Mouse (Mus musculus) forebrain, embryonic 12.5 days (tissue): Measurements from ENCODE around the gene Ubap1. TPM values are rescaled to one million over a fixed set of nuclear protein-coding genes. Genes with fewer than 3 reads are reported as not detected.
A peak's percentile ranks its signal among the peaks of the same experiment; 100 is the strongest.

Source experiments
- ATAC-seq: fragments of 200-750 bp; cut with Nextera tagmentation; 2 replicates; pipeline ENCODE4 v1.8.0; 2017; ENCODE audit warnings: moderate TSS enrichment; ENCODE audit not compliant: low FRiP score
- H3K27ac ChIP-seq: fragments of 300-500 bp; sonication (generic); 2 replicates; pipeline ENCODE4 v1.5.1; 2016; ENCODE audit warnings: mild to moderate bottlenecking
- H3K27me3 ChIP-seq: fragments of 300-500 bp; sonication (generic); 2 replicates; pipeline ENCODE4 v1.6.1; 2016; ENCODE audit warnings: mild to moderate bottlenecking
- H3K36me3 ChIP-seq: fragments of 300-500 bp; sonication (generic); replicated peaks from 2 replicates; pipeline ENCODE4 v1.6.1; 2016; ENCODE audit warnings: mild to moderate bottlenecking
- H3K4me1 ChIP-seq: fragments of 300-500 bp; sonication (generic); 2 replicates; pipeline ENCODE4 v1.6.1; 2016
- H3K4me2 ChIP-seq: fragments of 300-500 bp; sonication (generic); 2 replicates; pipeline ENCODE4 v1.6.1; 2016; ENCODE audit warnings: mild to moderate bottlenecking, moderate library complexity
- H3K4me3 ChIP-seq: fragments of 300-500 bp; sonication (generic); replicated peaks from 2 replicates; pipeline ENCODE4 v1.5.1; 2016; ENCODE audit warnings: mild to moderate bottlenecking
- H3K9ac ChIP-seq: fragments of 300-500 bp; sonication (generic); 2 replicates; pipeline ENCODE4 v1.6.1; 2016; ENCODE audit warnings: mild to moderate bottlenecking
- H3K9me3 ChIP-seq: fragments of 300-500 bp; sonication (generic); 2 replicates; pipeline ENCODE4 v1.6.1; 2016
- whole genome bisulfite sequencing: fragments of 180-500 bp; shearing (Covaris S2); methylation state at CpG from one replicate; pipeline ENCODE4 v1.1.7; 2016; 5-methylcytosine and 5-hydroxymethylcytosine counted together
- polyA plus RNA-seq: library from polyadenylated mRNA; unstranded; fragments of >200 nt; fragmentation: Nextera tagmentation; extraction: Ambion mirVana; gene quantifications from 2 replicates; pipeline ENCODE4 v1.2.1, GENCODE M21; 2016

Ubap1 gene
- polyA plus RNA-seq, 1 experiment from 2014 or later: 79.7 TPM

DNA sequence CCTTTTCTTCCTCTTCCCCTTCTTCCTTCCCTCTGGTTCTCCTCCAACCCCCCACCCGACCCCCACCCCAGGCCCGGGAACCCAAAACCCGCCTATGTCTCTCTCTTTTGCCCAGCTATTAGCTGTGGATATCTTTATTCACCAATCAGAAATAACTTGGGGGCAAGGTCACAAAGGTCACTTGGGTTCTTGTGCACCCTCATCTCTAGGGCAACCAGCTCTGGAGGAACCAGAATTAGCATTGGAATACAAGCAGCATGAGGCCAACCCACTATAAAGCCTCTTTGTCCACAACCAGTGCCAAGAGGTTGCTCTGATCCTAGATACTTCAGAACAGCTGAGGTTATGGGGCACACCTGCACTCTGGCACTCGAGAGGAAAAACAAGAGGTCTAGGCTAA, 19.3 kb upstream of the Ubap1 start:
- Histone ChIP-seq H3K9me3 (no peaks in the 10 kb centered on the region), H3K27me3 (no peaks in the 10 kb centered on the region), H3K36me3 (no peaks in the 10 kb centered on the region), H3K9ac (no peak overlapping the region), H3K4me1 (no peaks in the 10 kb centered on the region), H3K27ac (no peak overlapping the region), H3K4me3 (no peak overlapping the region), H3K4me2 (no peak overlapping the region)
- ATAC-seq: no peak
- 50% methylated on average over 4 of the region's 4 CpGs for WGBS

DNA sequence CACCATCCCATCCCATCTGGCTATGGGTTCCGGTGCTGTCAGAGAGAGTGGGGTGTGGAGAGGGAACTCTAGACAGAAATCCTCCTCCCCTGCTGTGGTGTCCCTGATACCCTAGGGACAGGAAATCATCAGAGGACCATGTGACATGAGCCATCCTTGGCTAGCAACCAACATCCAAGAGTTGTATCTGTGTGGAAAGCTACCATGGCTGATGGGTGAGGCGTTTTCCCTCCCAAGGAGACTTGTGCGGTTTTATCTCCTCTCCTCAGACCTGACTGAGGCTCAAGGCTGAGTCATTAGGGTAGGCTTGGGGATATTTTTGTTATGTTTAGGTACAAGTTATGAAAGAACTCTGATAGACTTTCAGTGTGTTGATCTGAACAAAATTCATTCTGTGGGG, 17.7 kb upstream of the Ubap1 start:
- no peaks in the 10 kb centered on the region for H3K9me3 ChIP-seq
- no peak overlapping the region for H3K27ac ChIP-seq
- no peak overlapping the region for H3K4me2 ChIP-seq
- ATAC-seq: no peak
- no peak overlapping the region for H3K4me3 ChIP-seq
- H3K27me3 ChIP-seq: no peaks in the 10 kb centered on the region
- H3K9ac ChIP-seq: no peak overlapping the region
- H3K4me1 ChIP-seq: no peaks in the 10 kb centered on the region
- 89% methylated on average over 3 of the region's 3 CpGs for WGBS
- H3K36me3 ChIP-seq: no peaks in the 10 kb centered on the region

DNA sequence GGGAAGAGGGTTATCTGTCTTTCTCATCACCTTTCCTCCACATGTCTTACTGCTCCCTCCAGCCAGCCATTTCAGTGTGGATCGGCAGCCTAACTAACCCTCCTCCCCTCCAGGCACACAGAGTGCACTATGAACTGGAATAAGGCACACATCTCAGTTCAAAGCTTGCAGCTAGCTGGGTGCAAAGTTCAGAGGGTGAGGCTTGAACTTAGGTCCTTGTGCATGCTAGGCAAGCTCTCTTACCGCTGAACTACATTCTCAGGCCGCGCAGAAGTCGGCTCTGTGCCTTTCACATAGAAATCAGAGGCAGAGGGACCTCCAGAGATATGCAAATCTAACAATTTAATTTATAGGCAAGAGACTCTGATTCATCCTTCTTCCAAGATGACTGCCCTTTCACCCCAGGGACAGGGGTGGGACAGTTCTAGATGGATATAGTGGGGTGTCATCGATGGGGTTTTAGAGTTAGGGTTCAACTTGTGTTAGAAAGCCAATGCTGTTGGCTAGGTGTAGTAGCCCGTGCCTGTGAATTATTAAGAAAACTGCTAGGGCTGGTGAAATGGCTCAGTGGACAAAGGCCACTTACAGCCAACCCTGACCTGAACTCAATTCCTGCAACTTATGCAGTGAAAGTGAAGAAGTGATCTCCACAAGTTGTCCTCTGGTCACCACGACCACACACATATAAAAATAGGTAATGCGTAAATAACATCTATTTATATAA, 16.9 kb upstream of the Ubap1 start:
- no peak overlapping the region for H3K4me2 ChIP-seq
- no peaks in the 10 kb centered on the region for H3K9me3 ChIP-seq
- 86% methylated on average over 9 of the region's 9 CpGs for WGBS
- no peak for ATAC-seq
- H3K36me3 ChIP-seq: no peaks in the 10 kb centered on the region
- no peak overlapping the region for H3K27ac ChIP-seq
- no peak overlapping the region for H3K4me3 ChIP-seq
- H3K4me1 ChIP-seq: no peaks in the 10 kb centered on the region
- H3K9ac ChIP-seq: no peak overlapping the region
- H3K27me3 ChIP-seq: no peaks in the 10 kb centered on the region

- H3K9ac ChIP-seq: no peak overlapping the region
- no peak overlapping the region for H3K27ac ChIP-seq
- H3K36me3 ChIP-seq: no peaks in the 10 kb centered on the region
- H3K4me1 ChIP-seq: no peaks in the 10 kb centered on the region
- no peak overlapping the region for H3K4me2 ChIP-seq
- ATAC-seq: no peak
- no peaks in the 10 kb centered on the region for H3K9me3 ChIP-seq
- H3K4me3 ChIP-seq: no peak overlapping the region
- H3K27me3 ChIP-seq: 0 out of 2 replicates have a peak, but pooled peaks cover 2% of the 10 kb centered on the region
Measured at GRCm38 (mm10) chr4:41336546-41336945, 12.2 kb upstream of the Ubap1 start.

DNA sequence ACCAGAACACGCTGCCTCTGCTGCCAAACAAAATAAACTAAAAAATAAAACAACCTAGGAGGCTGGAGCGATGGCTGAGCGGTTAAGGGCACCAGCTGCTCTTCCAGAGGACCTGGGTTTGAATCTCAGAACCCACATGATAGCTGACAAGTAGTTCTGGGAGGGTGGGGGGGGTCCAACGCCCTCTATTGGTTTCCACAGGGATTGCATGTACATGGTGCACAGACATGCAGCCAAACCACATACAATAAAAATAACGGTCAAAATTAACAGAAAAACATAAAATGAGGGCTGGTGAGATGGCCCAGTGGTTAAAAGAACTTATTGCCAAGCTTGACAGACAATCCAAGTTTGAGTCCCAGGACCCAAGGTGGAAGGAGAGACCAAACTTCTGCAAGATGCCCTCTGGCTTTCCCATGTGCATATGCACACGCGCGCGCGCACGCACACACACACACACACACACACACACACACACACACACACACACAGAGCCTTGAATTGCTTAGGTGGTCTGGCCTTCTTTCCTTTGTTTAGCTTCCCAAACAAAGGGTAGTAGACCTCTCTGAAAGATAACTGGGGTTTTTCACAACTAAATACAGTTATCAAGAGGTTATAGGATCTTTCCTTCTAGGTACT, 7.8 kb upstream of the Ubap1 start:
- Histone ChIP-seq H3K4me3 (no peak overlapping the region), H3K27ac (no peak overlapping the region), H3K4me1 (no peaks in the 10 kb centered on the region), H3K4me2 (no peak overlapping the region), H3K36me3 (no peaks in the 10 kb centered on the region), H3K9me3 (no peaks in the 10 kb centered on the region), H3K27me3 (0 out of 2 replicates have a peak, but pooled peaks cover 2% of the 10 kb centered on the region), H3K9ac (no peak overlapping the region)
- no peak for ATAC-seq
- 82% methylated on average over 11 of the region's 11 CpGs for WGBS

DNA sequence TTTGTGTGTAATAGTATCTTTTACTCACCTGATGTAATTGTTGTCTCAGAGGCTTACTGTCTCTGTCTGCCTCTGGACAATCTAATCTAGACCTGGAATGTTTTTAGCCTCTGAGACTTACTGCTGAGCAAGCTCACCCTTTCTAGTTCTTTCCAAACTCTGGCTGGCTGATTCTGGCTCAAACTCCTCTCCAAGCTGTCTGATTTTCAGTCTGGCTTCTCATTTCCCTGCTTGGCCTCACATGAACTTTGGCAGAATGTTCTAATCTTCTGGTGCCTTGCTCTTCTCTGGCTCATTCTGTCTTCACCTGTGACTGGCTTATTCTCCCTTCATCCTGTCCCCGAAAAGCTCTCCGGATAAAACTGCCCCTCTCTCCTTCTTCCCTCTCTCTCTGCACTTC, 2.8 kb upstream of the Ubap1 start:
- ATAC-seq: no peak
- no peaks in the 10 kb centered on the region for H3K27me3 ChIP-seq
- H3K4me3 ChIP-seq: no peak overlapping the region
- H3K36me3 ChIP-seq: peaks cover 2% of the 10 kb centered on the region; the same call in 1 of the 2 replicates
- WGBS: 77% methylated on average over 2 of the region's 2 CpGs
- H3K4me1 ChIP-seq: peaks cover 13% of the 10 kb centered on the region
- no peak overlapping the region for H3K4me2 ChIP-seq
- H3K9ac ChIP-seq: no peak overlapping the region
- H3K27ac ChIP-seq: no peak overlapping the region
- H3K9me3 ChIP-seq: no peaks in the 10 kb centered on the region

DNA sequence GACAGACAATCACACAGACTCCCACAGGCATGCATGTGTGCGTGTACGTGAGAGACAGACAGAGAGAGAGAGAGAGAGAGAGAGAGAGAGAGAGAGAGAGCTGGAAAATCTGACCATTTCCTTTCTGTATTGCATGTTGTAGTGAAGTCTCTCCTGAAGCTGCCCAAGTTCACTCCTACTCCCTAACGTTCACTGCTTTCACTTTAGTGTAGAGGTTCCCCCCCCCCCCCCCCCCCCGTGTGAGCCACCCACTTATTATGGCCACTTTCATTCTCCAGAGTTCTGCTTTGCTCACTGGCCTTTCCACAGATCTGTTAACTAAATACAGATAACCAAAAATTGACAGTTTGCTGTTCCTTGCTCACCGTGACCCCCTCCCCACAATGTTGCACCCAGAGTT, 957 bp upstream of the Ubap1 start:
- H3K27ac ChIP-seq: no peak overlapping the region
- no peak for ATAC-seq
- peak overlapping the region; percentile 47; the same call in 1 of the 2 replicates for H3K4me2 ChIP-seq
- no peaks in the 10 kb centered on the region for H3K27me3 ChIP-seq
- H3K4me1 ChIP-seq: peaks cover 14% of the 10 kb centered on the region
- 51% methylated on average over 4 of the region's 5 CpGs for WGBS
- no peak overlapping the region for H3K9ac ChIP-seq
- no peaks in the 10 kb centered on the region for H3K9me3 ChIP-seq
- H3K4me3 ChIP-seq: no peak overlapping the region
- peaks cover 11% of the 10 kb centered on the region; the same call in 1 of the 2 replicates for H3K36me3 ChIP-seq

- Histone ChIP-seq H3K4me1 (peaks cover 14% of the 10 kb centered on the region), H3K27ac (peak overlapping the region; percentile 93), H3K4me3 (peak overlapping the region; percentile 78), H3K36me3 (peaks cover 17% of the 10 kb centered on the region; the same call in 1 of the 2 replicates), H3K4me2 (peak overlapping the region; percentile 66), H3K9ac (peak overlapping the region; percentile 79), H3K27me3 (no peaks in the 10 kb centered on the region), H3K9me3 (no peaks in the 10 kb centered on the region)
- ATAC-seq: peak; percentile 85
- under 1% methylated on average over 27 of the region's 28 CpGs for WGBS
Measured at GRCm38 (mm10) chr4:41349199-41349591, 399 bp downstream of the Ubap1 start.

GRCm38 (mm10) chr4:41352758-41353157, 4.0 kb downstream of the Ubap1 start:
- Histone ChIP-seq H3K27me3 (no peaks in the 10 kb centered on the region), H3K9me3 (no peaks in the 10 kb centered on the region), H3K27ac (no peak overlapping the region), H3K4me2 (no peak overlapping the region), H3K4me1 (peaks cover 28% of the 10 kb centered on the region), H3K36me3 (peaks cover 28% of the 10 kb centered on the region), H3K9ac (no peak overlapping the region), H3K4me3 (no peak overlapping the region)
- no peak for ATAC-seq
- 95% methylated on average over 4 of the region's 4 CpGs for WGBS

DNA sequence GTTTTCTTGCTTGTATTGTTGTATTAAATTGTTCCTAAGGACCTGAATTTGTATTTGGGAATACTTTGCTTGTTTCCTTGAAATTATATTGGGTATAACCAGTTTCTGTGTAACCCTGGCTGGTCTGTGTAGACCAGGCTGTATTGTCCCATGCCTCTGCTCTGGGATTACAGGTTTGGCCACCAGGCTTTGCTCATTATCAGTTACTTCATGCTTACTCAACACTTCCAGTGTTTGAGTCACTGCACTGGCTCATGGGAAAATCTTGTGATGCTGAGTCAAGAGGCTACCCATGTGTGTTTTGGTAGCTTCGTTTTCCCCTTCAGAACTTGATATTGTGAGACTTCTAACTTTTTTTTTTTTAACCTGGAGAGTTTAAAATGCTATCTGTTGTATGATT, 4.5 kb downstream of the Ubap1 start:
- Histone ChIP-seq H3K4me2 (no peak overlapping the region), H3K4me3 (no peak overlapping the region), H3K4me1 (peaks cover 23% of the 10 kb centered on the region), H3K9me3 (no peaks in the 10 kb centered on the region), H3K27me3 (no peaks in the 10 kb centered on the region), H3K9ac (no peak overlapping the region), H3K36me3 (peaks cover 29% of the 10 kb centered on the region), H3K27ac (no peak overlapping the region)
- no peak for ATAC-seq
- 95% methylated on average over 1 of the region's 1 CpGs for WGBS

DNA sequence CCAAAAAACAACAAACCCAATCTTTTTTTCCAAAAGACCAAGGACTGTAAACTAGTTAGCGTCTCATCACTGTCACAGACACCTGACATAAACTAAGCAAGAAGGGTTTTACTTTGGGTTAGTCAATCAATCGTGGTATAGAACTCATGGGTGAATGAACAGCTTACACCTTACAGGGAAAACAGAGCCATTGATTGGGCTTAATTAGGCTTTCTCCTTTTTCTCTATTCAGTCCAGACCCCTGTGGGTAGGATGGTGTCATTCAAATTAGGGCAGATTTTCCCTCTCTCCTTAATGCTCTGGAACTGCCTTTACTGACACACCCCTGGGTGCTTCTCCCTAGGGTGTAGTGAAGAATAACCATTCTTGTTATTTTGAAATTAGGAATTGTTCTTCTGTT, 8.4 kb downstream of the Ubap1 start:
- H3K27ac ChIP-seq: no peak overlapping the region
- no peaks in the 10 kb centered on the region for H3K9me3 ChIP-seq
- H3K4me3 ChIP-seq: no peak overlapping the region
- no peak overlapping the region for H3K9ac ChIP-seq
- no peak overlapping the region for H3K4me2 ChIP-seq
- 15% methylated on average over 2 of the region's 2 CpGs for WGBS
- ATAC-seq: peak; percentile 67; the same call in 1 of the 2 replicates
- H3K4me1 ChIP-seq: peaks cover 15% of the 10 kb centered on the region; the same call in 1 of the 2 replicates
- peaks cover 25% of the 10 kb centered on the region for H3K36me3 ChIP-seq
- no peaks in the 10 kb centered on the region for H3K27me3 ChIP-seq

- no peak overlapping the region for H3K4me3 ChIP-seq
- H3K27ac ChIP-seq: no peak overlapping the region
- no peak overlapping the region for H3K4me2 ChIP-seq
- ATAC-seq: no peak
- WGBS: 92% methylated on average over 2 of the region's 2 CpGs
- H3K9me3 ChIP-seq: no peaks in the 10 kb centered on the region
- H3K9ac ChIP-seq: no peak overlapping the region
- no peaks in the 10 kb centered on the region for H3K27me3 ChIP-seq
- peaks cover 12% of the 10 kb centered on the region for H3K36me3 ChIP-seq
- peaks cover 15% of the 10 kb centered on the region; the same call in 1 of the 2 replicates for H3K4me1 ChIP-seq
Measured at GRCm38 (mm10) chr4:41358669-41359068, 9.9 kb downstream of the Ubap1 start.

DNA sequence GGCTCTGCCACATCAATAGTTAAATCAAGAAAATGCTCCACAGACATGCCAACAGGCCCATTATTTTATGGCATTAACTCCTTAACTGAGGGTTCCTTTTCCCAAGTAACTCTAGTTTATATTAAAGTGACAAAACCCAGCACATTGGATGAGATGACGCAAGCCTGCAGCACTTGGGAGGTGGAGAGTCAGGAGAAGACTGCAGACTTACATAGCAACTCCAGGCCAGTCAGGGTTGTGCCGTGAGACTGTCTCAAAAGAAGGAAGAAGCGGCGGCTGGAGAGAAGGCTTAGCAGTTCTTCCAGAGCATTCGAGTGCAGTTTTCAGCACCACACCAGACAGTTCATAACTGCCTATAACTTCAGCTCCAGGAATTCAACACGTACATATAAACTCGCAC, 10.6 kb downstream of the Ubap1 start:
- Histone ChIP-seq H3K4me3 (no peak overlapping the region), H3K4me1 (peaks cover 15% of the 10 kb centered on the region; the same call in 1 of the 2 replicates), H3K27me3 (no peaks in the 10 kb centered on the region), H3K27ac (no peak overlapping the region), H3K9ac (no peak overlapping the region), H3K9me3 (no peaks in the 10 kb centered on the region), H3K36me3 (peaks cover 12% of the 10 kb centered on the region), H3K4me2 (no peak overlapping the region)
- ATAC-seq: no peak
- 94% methylated on average over 7 of the region's 7 CpGs for WGBS
